In the genomic region with DNA sequence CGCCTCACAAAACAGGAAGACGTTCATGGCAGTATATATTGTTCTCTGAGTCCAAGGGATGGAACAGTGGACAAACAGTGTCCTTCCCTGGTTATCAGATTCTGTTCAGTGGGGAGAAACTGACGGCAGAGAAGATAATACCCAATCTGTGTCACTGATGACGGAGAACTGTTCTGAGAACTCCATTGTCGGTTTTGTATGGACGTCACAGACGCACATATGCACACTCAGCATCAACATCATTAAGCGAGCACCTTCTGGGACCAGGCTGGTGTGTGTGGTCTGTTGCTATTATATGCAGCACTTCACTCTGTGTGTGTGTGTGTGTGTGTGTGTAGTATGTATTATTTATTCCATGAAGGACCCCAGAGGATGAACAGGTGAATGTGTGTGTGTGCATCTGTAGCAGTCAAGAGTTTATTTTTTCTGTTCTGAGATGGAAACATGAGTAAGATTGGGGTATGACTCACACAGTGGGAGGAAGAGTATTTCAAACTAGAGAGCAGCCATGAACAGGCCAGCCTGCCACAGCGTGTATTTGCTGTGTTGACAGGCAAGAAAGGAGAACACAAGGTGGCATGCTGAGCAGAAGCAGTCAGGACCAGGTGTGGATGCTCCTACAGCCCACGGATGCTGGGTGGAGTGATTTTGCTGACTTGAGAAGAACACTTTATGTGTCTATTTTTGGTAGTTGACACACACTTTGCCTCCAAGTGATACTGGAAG, we compare ENCODE assay signal across 8 mouse cellular contexts. TPM values are rescaled to one million over a fixed set of nuclear protein-coding genes. Genes with fewer than 3 reads are reported as not detected.
DNase-seq lines count a peak whose midpoint lies in the region; ATAC-seq lines count a peak whose summit lies in the region.

No protein-coding gene starts in this region.

- peaks cover 38% of the 10 kb centered on the region for H3K4me1 ChIP-seq in erythroblast, embryonic 14.5 days (ENCODE audit: control insufficient read depth)
- H3K4me1 ChIP-seq in neural tube, embryonic 11.5 days (ENCODE audit: control insufficient read depth, insufficient read depth, low read length): peaks cover 11% of the 10 kb centered on the region; the same call in 1 of the 2 replicates
- peaks cover 22% of the 10 kb centered on the region for H3K4me1 ChIP-seq in hindbrain, embryonic 13.5 days (replicated peaks)
- peaks cover 9% of the 10 kb centered on the region for H3K4me1 ChIP-seq in midbrain, embryonic 11.5 days (ENCODE audit: control insufficient read depth, insufficient read depth, low read length)

- H3K27ac ChIP-seq in neural tube, embryonic 11.5 days (ENCODE audit: low read depth, low read length): peak overlapping the region; percentile 29; the same call in 1 of the 2 replicates
- peak overlapping the region; percentile 90 for H3K27ac ChIP-seq in hindbrain, embryonic 13.5 days
- no peak overlapping the region for H3K27ac ChIP-seq in midbrain, embryonic 11.5 days (ENCODE audit: low read depth, low read length)

- H3K4me3 ChIP-seq in erythroblast, embryonic 14.5 days (replicated peaks): peak overlapping the region; percentile 96
- peak overlapping the region; percentile 64 for H3K4me3 ChIP-seq in neural tube, embryonic 11.5 days (ENCODE audit: low read depth, low read length)
- H3K4me3 ChIP-seq in hindbrain, embryonic 13.5 days: peak overlapping the region; percentile 66
- H3K4me3 ChIP-seq in midbrain, embryonic 11.5 days (ENCODE audit: low read depth, low read length): peak overlapping the region; percentile 51; the same call in 1 of the 2 replicates

- ATAC-seq in erythroblast, adult 5-6 weeks (replicated peaks; ENCODE audit: low FRiP score, poor library complexity, severe bottlenecking): no peak
- no peak for ATAC-seq in neural tube, embryonic 11.5 days (ENCODE audit: insufficient read depth, low FRiP score, low TSS enrichment)
- 0 out of 2 replicates have a peak, but pooled peaks have one; percentile 44 for ATAC-seq in hindbrain, embryonic 13.5 days (ENCODE audit: low FRiP score)
- ATAC-seq in midbrain, embryonic 11.5 days (ENCODE audit: low FRiP score): no peak

- H3K27me3 ChIP-seq in erythroblast, embryonic 14.5 days (ENCODE audit: control insufficient read depth): no peaks in the 10 kb centered on the region
- no peaks in the 10 kb centered on the region for H3K27me3 ChIP-seq in neural tube, embryonic 11.5 days (ENCODE audit: control insufficient read depth, insufficient read depth, low read length)
- no peaks in the 10 kb centered on the region for H3K27me3 ChIP-seq in hindbrain, embryonic 13.5 days
- H3K27me3 ChIP-seq in midbrain, embryonic 11.5 days (ENCODE audit: control insufficient read depth, insufficient read depth, low read length): no peaks in the 10 kb centered on the region

- H3K9me3 ChIP-seq in erythroblast, embryonic 14.5 days (ENCODE audit: control insufficient read depth, low read length): no peaks in the 10 kb centered on the region
- H3K9me3 ChIP-seq in neural tube, embryonic 11.5 days (ENCODE audit: control insufficient read depth, low read length): no peaks in the 10 kb centered on the region
- no peaks in the 10 kb centered on the region for H3K9me3 ChIP-seq in hindbrain, embryonic 13.5 days
- H3K9me3 ChIP-seq in midbrain, embryonic 11.5 days (ENCODE audit: control insufficient read depth, low read length): no peaks in the 10 kb centered on the region

- no peaks in the 10 kb centered on the region for H3K36me3 ChIP-seq in erythroblast, embryonic 14.5 days (ENCODE audit: control insufficient read depth)
- no peaks in the 10 kb centered on the region for H3K36me3 ChIP-seq in neural tube, embryonic 11.5 days (ENCODE audit: control insufficient read depth, insufficient read depth, low read length)
- H3K36me3 ChIP-seq in hindbrain, embryonic 13.5 days: no peaks in the 10 kb centered on the region
- no peaks in the 10 kb centered on the region for H3K36me3 ChIP-seq in midbrain, embryonic 11.5 days (ENCODE audit: control insufficient read depth, insufficient read depth, low read length)

- no peak for DNase-seq in neural tube, embryonic 11.5 days (ENCODE audit: low spot score)
- DNase-seq in neural tube, embryonic 10.5 days (ENCODE audit: extremely low spot score, low spot score): no peak
- no peak for DNase-seq in midbrain, embryonic 11.5 days (ENCODE audit: low spot score, missing footprints)
- DNase-seq in adrenal gland, postnatal 4 days (ENCODE audit: low spot score in 2 of 2): no peak
- DNase-seq in adrenal gland, postnatal 10 days: no peak

- 64% methylated on average over 10 of the region's 10 CpGs for WGBS in neural tube, embryonic 11.5 days
- WGBS in hindbrain, embryonic 13.5 days: 47% methylated on average over 10 of the region's 10 CpGs
- 67% methylated on average over 10 of the region's 10 CpGs for WGBS in midbrain, embryonic 11.5 days

- peak overlapping the region; percentile 55 for H3K4me2 ChIP-seq in neural tube, embryonic 11.5 days (ENCODE audit: low read depth)
- H3K4me2 ChIP-seq in hindbrain, embryonic 13.5 days: peak overlapping the region; percentile 75
- H3K4me2 ChIP-seq in midbrain, embryonic 11.5 days: peak overlapping the region; percentile 71

- peak overlapping the region; percentile 82 for H3K9ac ChIP-seq in neural tube, embryonic 11.5 days (ENCODE audit: low read length)
- H3K9ac ChIP-seq in hindbrain, embryonic 13.5 days: peak overlapping the region; percentile 90
- H3K9ac ChIP-seq in midbrain, embryonic 11.5 days (ENCODE audit: low read length): peak overlapping the region; percentile 80

RNA-seq across cellular contexts. Expression of a gene that starts 1.0 kb away (rescaled TPM):
- polyA plus RNA-seq in erythroblast, embryonic 14.5 days (2012): not detected in 2 replicates
- total RNA-seq in erythroblast, adult 5-6 weeks (2015; ENCODE audit: low replicate concordance): not detected in 2 replicates
- not detected in 2 replicates for total RNA-seq in erythroblast, adult 5-6 weeks (2017; ENCODE audit: low replicate concordance)
- polyA plus RNA-seq in neural tube, embryonic 11.5 days (2014; fragmentation: Nextera tagmentation; extraction: Ambion mirVana): 0.20 and 0.39 TPM in 2 replicates
- 0.22 and 0.38 TPM in 2 replicates for polyA plus RNA-seq in hindbrain, embryonic 13.5 days (2015; fragmentation: Nextera tagmentation; extraction: Ambion mirVana)
- polyA plus RNA-seq in midbrain, embryonic 11.5 days (2014; fragmentation: Nextera tagmentation; extraction: Ambion mirVana): 0.18 and 0.30 TPM in 2 replicates
- under 1 TPM in 1 of 2 experiments, not detected in 1; 0.17 TPM for total RNA-seq in adrenal gland, postnatal 4 days (2021)
- under 1 TPM; 0.57 to 0.73 TPM for total RNA-seq in adrenal gland, postnatal 10 days (2021)

RNA-seq across cellular contexts. Expression of a gene that starts 1.1 kb away (rescaled TPM):
- polyA plus RNA-seq in erythroblast, embryonic 14.5 days (2012): 26.7 and 34.4 TPM in 2 replicates
- total RNA-seq in erythroblast, adult 5-6 weeks (2015; ENCODE audit: low replicate concordance): 34.5 and 54.8 TPM in 2 replicates
- 63.8 and 70.5 TPM in 2 replicates for total RNA-seq in erythroblast, adult 5-6 weeks (2017; ENCODE audit: low replicate concordance)
- polyA plus RNA-seq in neural tube, embryonic 11.5 days (2014; fragmentation: Nextera tagmentation; extraction: Ambion mirVana): 417 and 424 TPM in 2 replicates
- 359 and 380 TPM in 2 replicates for polyA plus RNA-seq in hindbrain, embryonic 13.5 days (2015; fragmentation: Nextera tagmentation; extraction: Ambion mirVana)
- 383 and 406 TPM in 2 replicates for polyA plus RNA-seq in midbrain, embryonic 11.5 days (2014; fragmentation: Nextera tagmentation; extraction: Ambion mirVana)
- 100 to 1,000 TPM; 252 to 253 TPM for total RNA-seq in adrenal gland, postnatal 4 days (2021)
- 100 to 1,000 TPM; 242 to 261 TPM for total RNA-seq in adrenal gland, postnatal 10 days (2021)

Comparison
In these comparisons a context has a peak if more than half of its experiments do, and no peak if none do; other contexts are left out.
1. RNA of a gene that starts 1.1 kb away (polyA plus RNA-seq): 417 to 424 TPM in neural tube, embryonic 11.5 days, 383 to 406 TPM in midbrain, embryonic 11.5 days and 359 to 380 TPM in hindbrain, embryonic 13.5 days; 26.7 to 34.4 TPM in erythroblast, embryonic 14.5 days; every median in the first group is over 10 times any median in the second.
2. Peak in every context shown above with its lines, with median percentiles within 50 percentile points of each other: H3K4me3 ChIP-seq, H3K4me2 ChIP-seq and H3K9ac ChIP-seq.